Mouse (Mus musculus): Measurements from ENCODE around the gene Col12a1. TPM values are rescaled to one million over a fixed set of nuclear protein-coding genes. Genes with fewer than 3 reads are reported as not detected.

Gene Col12a1
- polyA plus RNA-seq, 1 experiment from 2014 or later: 35.4 TPM

GRCm38 (mm10) chr9:79598578-79598977 is 120.1 kb downstream of the Col12a1 start:
- 60% methylated on average over 1 of the region's 1 CpGs for WGBS
- H3K9ac ChIP-seq (replicated peaks): no peak overlapping the region
- H3K4me3 ChIP-seq: no peak overlapping the region
- ATAC-seq (ENCODE audit: low FRiP score, low read depth): no peak
- no peak overlapping the region for H3K4me2 ChIP-seq (replicated peaks)
- no peak overlapping the region for H3K27ac ChIP-seq (replicated peaks)
- peaks cover 10% of the 10 kb centered on the region for H3K4me1 ChIP-seq
- H3K9me3 ChIP-seq: no peaks in the 10 kb centered on the region
- H3K27me3 ChIP-seq: 0 out of 2 replicates have a peak, but pooled peaks cover under 1% of the 10 kb centered on the region
- H3K36me3 ChIP-seq: no peaks in the 10 kb centered on the region

- Histone ChIP-seq H3K4me3 (no peak overlapping the region), H3K9ac (replicated peaks) (no peak overlapping the region), H3K27ac (replicated peaks) (no peak overlapping the region), H3K36me3 (no peaks in the 10 kb centered on the region), H3K4me1 (no peaks in the 10 kb centered on the region), H3K4me2 (replicated peaks) (no peak overlapping the region), H3K9me3 (no peaks in the 10 kb centered on the region), H3K27me3 (no peaks in the 10 kb centered on the region)
- no peak for ATAC-seq (ENCODE audit: low FRiP score, low read depth)
- 93% methylated on average over 4 of the region's 4 CpGs for WGBS
These were observed 132.0 kb downstream of the Col12a1 start for GRCm38 (mm10) chr9:79586415-79587195.

- Histone ChIP-seq H3K9me3 (no peaks in the 10 kb centered on the region), H3K4me3 (no peak overlapping the region), H3K9ac (replicated peaks) (no peak overlapping the region), H3K27ac (replicated peaks) (no peak overlapping the region), H3K4me1 (no peaks in the 10 kb centered on the region), H3K4me2 (replicated peaks) (no peak overlapping the region), H3K36me3 (no peaks in the 10 kb centered on the region), H3K27me3 (no peaks in the 10 kb centered on the region)
- ATAC-seq (ENCODE audit: low FRiP score, low read depth): no peak
- 88% methylated on average over 5 of the region's 5 CpGs for WGBS
These were observed 151.8 kb downstream of the Col12a1 start for GRCm38 (mm10) chr9:79566838-79567237.

- Histone ChIP-seq H3K27me3 (no peaks in the 10 kb centered on the region), H3K4me3 (no peak overlapping the region), H3K9ac (replicated peaks) (no peak overlapping the region), H3K9me3 (no peaks in the 10 kb centered on the region), H3K4me1 (no peaks in the 10 kb centered on the region), H3K27ac (replicated peaks) (no peak overlapping the region), H3K36me3 (no peaks in the 10 kb centered on the region), H3K4me2 (replicated peaks) (no peak overlapping the region)
- no peak for ATAC-seq (ENCODE audit: low FRiP score, low read depth)
- WGBS: 91% methylated on average over 2 of the region's 2 CpGs
These were observed 165.3 kb downstream of the Col12a1 start for GRCm38 (mm10) chr9:79553297-79553696.

Other genes with a start within 250 kb of the Col12a1 start
- gene Cox7a2, start 41.0 kb upstream of the Col12a1 start, polyA plus RNA-seq (2016; fragmentation: Nextera tagmentation; extraction: Ambion mirVana): 634 and 637 TPM in 2 replicates
- gene Tmem30a, start 74.7 kb upstream of the Col12a1 start, polyA plus RNA-seq (2016; fragmentation: Nextera tagmentation; extraction: Ambion mirVana): 97.1 and 104 TPM in 2 replicates

All from midbrain, embryonic 12.5 days (tissue).